Mouse (Mus musculus) stomach, postnatal 0 days (tissue): ENCODE results near the gene Cbln1.

Experiments
- CTCF ChIP-seq: IDR thresholded peaks from 2 replicates; pipeline ENCODE4 v1.5.1; 2016; ENCODE audit warnings: antibody characterized with exemption, low read depth, mild to moderate bottlenecking, moderate library complexity
- EP300 ChIP-seq: optimal IDR thresholded peaks from 2 replicates; pipeline ENCODE3; 2016; ENCODE audit warnings: antibody characterized with exemption

- TF ChIP-seq CTCF = no peak
- TF ChIP-seq EP300 = no peak
Measured at GRCm38 (mm10) chr8:87468958-87469815, 3.2 kb downstream of the Cbln1 start.
